Comparison of ENCODE assay signal across 20 mouse cellular contexts in the genomic region with DNA sequence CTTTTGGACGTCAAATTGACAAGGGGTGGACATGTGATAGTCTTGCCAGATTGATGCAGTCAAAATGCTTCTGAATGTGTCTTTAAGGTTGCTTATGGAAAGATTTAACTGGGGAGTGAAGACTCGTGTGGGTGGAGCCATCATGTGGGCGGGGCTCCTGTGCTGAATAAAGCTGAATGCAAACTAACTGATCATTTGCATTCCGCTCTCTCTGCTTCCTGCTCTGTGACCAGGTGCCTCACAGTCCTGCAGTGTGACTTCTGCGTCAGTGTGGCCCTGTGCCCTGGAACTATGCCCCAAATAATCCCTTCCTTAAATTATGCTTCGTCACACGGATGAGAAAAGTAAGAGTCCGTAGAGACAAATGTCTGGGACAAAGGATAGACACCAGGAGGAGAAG.
"Had no signal": no experiment of that assay in that cellular context is flagged by ENCODE, and none has a peak within 500 bp of the region (broad histone marks: within the 10 kb centered on the region; RNA-seq: fewer than 3 reads in every experiment).

No protein-coding gene starts in this region.

- H3K27me3 ChIP-seq: liver, embryonic 15.5 days; lung, embryonic 15.5 days; midbrain, embryonic 13.5 days; neural tube, embryonic 12.5 days; neural tube, embryonic 15.5 days; stomach, embryonic 15.5 days had no signal

- H3K4me3 ChIP-seq: layer of hippocampus, adult 2 months; liver, embryonic 15.5 days; lung, embryonic 15.5 days; megakaryocyte, embryonic 14.5 days; midbrain, embryonic 10.5 days; midbrain, embryonic 13.5 days; neural tube, embryonic 12.5 days; neural tube, embryonic 15.5 days; stomach, embryonic 15.5 days had no signal

- H3K36me3 ChIP-seq: liver, embryonic 15.5 days; lung, embryonic 15.5 days; midbrain, embryonic 10.5 days; midbrain, embryonic 13.5 days; neural tube, embryonic 12.5 days; neural tube, embryonic 15.5 days; stomach, embryonic 15.5 days had no signal

- H3K27ac ChIP-seq: layer of hippocampus, adult 2 months; liver, embryonic 15.5 days; lung, embryonic 15.5 days; midbrain, embryonic 10.5 days; midbrain, embryonic 13.5 days; neural tube, embryonic 12.5 days; neural tube, embryonic 15.5 days; stomach, embryonic 15.5 days had no signal

- H3K9ac ChIP-seq: liver, embryonic 15.5 days; lung, embryonic 15.5 days; midbrain, embryonic 13.5 days; neural tube, embryonic 12.5 days; neural tube, embryonic 15.5 days; stomach, embryonic 15.5 days had no signal

- DNase-seq: kidney, adult 8-10 months; kidney, postnatal 14 days; kidney, postnatal 4 days; layer of hippocampus, adult 9-11 months; lung, adult 18-20 months; lung, postnatal 10 days; lung, postnatal 36 days; right cerebral cortex, postnatal 25 days; spleen, adult 18-20 months; thymus, adult 18-20 months; thymus, postnatal 36 days had no signal

- H3K9me3 ChIP-seq: liver, embryonic 15.5 days; lung, embryonic 15.5 days; megakaryocyte, embryonic 14.5 days; midbrain, embryonic 10.5 days; midbrain, embryonic 13.5 days; neural tube, embryonic 12.5 days; neural tube, embryonic 15.5 days; stomach, embryonic 15.5 days had no signal

- H3K4me2 ChIP-seq: liver, embryonic 15.5 days; lung, embryonic 15.5 days; midbrain, embryonic 13.5 days; neural tube, embryonic 12.5 days; neural tube, embryonic 15.5 days; stomach, embryonic 15.5 days had no signal

- H3K4me1 ChIP-seq: liver, embryonic 15.5 days; lung, embryonic 15.5 days; midbrain, embryonic 10.5 days; midbrain, embryonic 13.5 days; neural tube, embryonic 12.5 days; neural tube, embryonic 15.5 days; stomach, embryonic 15.5 days had no signal

- ATAC-seq: midbrain, embryonic 13.5 days had no signal
